Mouse (Mus musculus) cortical plate, adult 2 months (tissue): ENCODE results near the gene Ckb. TPM values are rescaled to one million over a fixed set of nuclear protein-coding genes. Genes with fewer than 3 reads are reported as not detected.

Experiments used
- H3K27ac ChIP-seq: fragments of 200-500 bp; 2 replicates; pipeline ENCODE4 v1.5.1; 2012; ENCODE audit warnings: low read length, control low read depth, inconsistent platforms; ENCODE audit not compliant: insufficient read depth
- H3K4me1 ChIP-seq: fragments of 200-500 bp; 2 replicates; pipeline ENCODE4 v1.6.1; 2011; ENCODE audit warnings: low read length; ENCODE audit not compliant: control insufficient read depth, insufficient read depth
- H3K4me3 ChIP-seq: fragments of 200-500 bp; 2 replicates; pipeline ENCODE4 v1.5.1; 2011; ENCODE audit warnings: mild to moderate bottlenecking, low read length, control low read depth; ENCODE audit not compliant: insufficient read depth
- CTCF ChIP-seq: fragments of 200-500 bp; IDR thresholded peaks from 2 replicates; pipeline ENCODE4 v1.5.1; 2011; ENCODE audit warnings: mild to moderate bottlenecking, control low read depth, low read length; ENCODE audit not compliant: insufficient read depth; ENCODE audit errors: extremely low read depth
- POLR2A ChIP-seq: fragments of 200-500 bp; IDR thresholded peaks from 2 replicates; pipeline ENCODE4 v1.6.1; 2011; ENCODE audit warnings: mild to moderate bottlenecking, low read length, control low read depth; ENCODE audit not compliant: insufficient read depth; ENCODE audit errors: extremely low read depth
- polyA plus RNA-seq: library from polyadenylated mRNA; depleted of rRNA; stranded (reverse); fragments of >200 nt; gene quantifications from 2 replicates; pipeline ENCODE4 v1.2.3, GENCODE M21; 2012

Ckb gene
- polyA plus RNA-seq, 1 experiment, result 3,325 TPM

GRCm38 (mm10) chr12:111680661-111681060, 8.5 kb upstream of the Ckb start:
- peak overlapping the region; percentile 85 for H3K27ac ChIP-seq
- TF ChIP-seq POLR2A, result no peak
- TF ChIP-seq CTCF, result no peak
- no peak overlapping the region for H3K4me3 ChIP-seq
- H3K4me1 ChIP-seq, result peaks cover 10% of the 10 kb centered on the region

GRCm38 (mm10) chr12:111678997-111679396, 6.9 kb upstream of the Ckb start:
- Histone ChIP-seq H3K4me1 (peaks cover 10% of the 10 kb centered on the region), H3K4me3 (peak overlapping the region; percentile 71), H3K27ac (no peak overlapping the region)
- no peak for TF ChIP-seq POLR2A
- TF ChIP-seq CTCF, result no peak

- no peak overlapping the region for H3K27ac ChIP-seq
- peaks cover 10% of the 10 kb centered on the region for H3K4me1 ChIP-seq
- H3K4me3 ChIP-seq, result peak overlapping the region; percentile 71
- no peak for TF ChIP-seq POLR2A
- TF ChIP-seq CTCF, result no peak
These were observed 6.5 kb upstream of the Ckb start for GRCm38 (mm10) chr12:111678670-111678933.

- TF ChIP-seq POLR2A (peak; percentile 78), CTCF (no peak)
- Histone ChIP-seq H3K27ac (peak within 1 kb of the TSS; percentile 98), H3K4me3 (peak within 1 kb of the TSS; percentile 71), H3K4me1 (peaks cover 10% of the 10 kb centered on the region)
These were observed 5.9 kb upstream of the Ckb start, which contains the start of gene Trmt61a for GRCm38 (mm10) chr12:111677882-111678669. TSS of gene Trmt61a (plus strand) at chr12:111678105.

GRCm38 (mm10) chr12:111677421-111677820, 5.3 kb upstream of the Ckb start:
- H3K4me3 ChIP-seq, result peak overlapping the region; percentile 71
- TF ChIP-seq POLR2A (no peak), CTCF (no peak)
- H3K27ac ChIP-seq, result peak overlapping the region; percentile 98
- peaks cover 10% of the 10 kb centered on the region for H3K4me1 ChIP-seq

GRCm38 (mm10) chr12:111675797-111676580, 3.9 kb upstream of the Ckb start:
- Histone ChIP-seq H3K27ac (no peak overlapping the region), H3K4me1 (peaks cover 10% of the 10 kb centered on the region), H3K4me3 (no peak overlapping the region)
- TF ChIP-seq POLR2A (no peak), CTCF (no peak)

- TF ChIP-seq CTCF (no peak), POLR2A (no peak)
- no peak overlapping the region for H3K27ac ChIP-seq
- no peak overlapping the region for H3K4me3 ChIP-seq
- peaks cover 10% of the 10 kb centered on the region for H3K4me1 ChIP-seq
These were observed 2.8 kb upstream of the Ckb start for GRCm38 (mm10) chr12:111674850-111675486.

GRCm38 (mm10) chr12:111672581-111672980, 443 bp upstream of the Ckb start:
- H3K4me1 ChIP-seq, result peaks cover 4% of the 10 kb centered on the region

GRCm38 (mm10) chr12:111671431-111671902, 671 bp downstream of the Ckb start:
- Histone ChIP-seq H3K27ac (peak overlapping the region; percentile 97), H3K4me3 (peak overlapping the region; percentile 99), H3K4me1 (no peaks in the 10 kb centered on the region)
- TF ChIP-seq CTCF (no peak), POLR2A (peak; percentile 20; the same call in 1 of the 2 replicates)

More at GRCm38 (mm10) chr12:111672581-111672980, 443 bp upstream of the Ckb start:
- H3K27ac ChIP-seq, result peak overlapping the region; percentile 84
- TF ChIP-seq CTCF (no peak), POLR2A (no peak)
- H3K4me3 ChIP-seq, result peak overlapping the region; percentile 99
